Mouse (Mus musculus): ENCODE measurements around the gene Ifi47.

DNA sequence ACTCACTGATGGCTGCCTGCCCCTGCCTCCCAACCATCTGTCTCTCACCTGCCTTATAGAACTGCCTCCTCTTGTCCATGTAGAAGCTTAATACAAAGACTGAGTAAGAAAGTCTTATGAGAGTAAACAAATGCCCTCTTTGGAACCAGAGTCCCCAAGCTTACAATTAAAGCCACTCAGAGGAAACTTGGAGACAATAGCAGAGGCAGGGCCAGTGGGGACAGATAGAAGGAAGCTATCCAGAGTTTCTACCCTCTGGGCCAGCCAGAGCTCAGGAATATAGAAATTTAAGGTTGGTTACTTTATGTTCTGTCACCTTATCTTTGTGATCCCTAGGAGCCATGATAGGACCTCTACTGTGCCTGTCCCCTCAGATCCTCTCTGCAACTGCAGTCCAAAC lies 38.4 kb downstream of the Ifi47 start, which contains the start of gene Olfr1396:
- TF ChIP-seq CTCF (IDR thresholded peaks at IDR 0.05; ENCODE audit: borderline replicate concordance, insufficient read depth, low read length) (no peak), POLR2A (IDR thresholded peaks at IDR 0.05; ENCODE audit: low read depth, low read length) (no peak)

Measured in embryonic fibroblast, embryonic 13.5 days (primary cell).